Mouse (Mus musculus) monocyte, adult 2 months (primary cell): ENCODE data around the gene Kdf1.

Experiments
- DNase-seq, 2 experiments: peaks; one replicate each; pipeline ENCODE4 v3.0.0; 2022; ENCODE audit warnings: low spot score in 2 of 2, low read depth in 1 of 2

Gene Kdf1

GRCm38 (mm10) chr4:133552768-133553447, 34.1 kb downstream of the Kdf1 start, which contains the start of gene Nr0b2:
TSS of gene Nr0b2 (plus strand) at chr4:133553376.
- DNase-seq = peak in 1 of 2 experiments; percentile 19

DNA sequence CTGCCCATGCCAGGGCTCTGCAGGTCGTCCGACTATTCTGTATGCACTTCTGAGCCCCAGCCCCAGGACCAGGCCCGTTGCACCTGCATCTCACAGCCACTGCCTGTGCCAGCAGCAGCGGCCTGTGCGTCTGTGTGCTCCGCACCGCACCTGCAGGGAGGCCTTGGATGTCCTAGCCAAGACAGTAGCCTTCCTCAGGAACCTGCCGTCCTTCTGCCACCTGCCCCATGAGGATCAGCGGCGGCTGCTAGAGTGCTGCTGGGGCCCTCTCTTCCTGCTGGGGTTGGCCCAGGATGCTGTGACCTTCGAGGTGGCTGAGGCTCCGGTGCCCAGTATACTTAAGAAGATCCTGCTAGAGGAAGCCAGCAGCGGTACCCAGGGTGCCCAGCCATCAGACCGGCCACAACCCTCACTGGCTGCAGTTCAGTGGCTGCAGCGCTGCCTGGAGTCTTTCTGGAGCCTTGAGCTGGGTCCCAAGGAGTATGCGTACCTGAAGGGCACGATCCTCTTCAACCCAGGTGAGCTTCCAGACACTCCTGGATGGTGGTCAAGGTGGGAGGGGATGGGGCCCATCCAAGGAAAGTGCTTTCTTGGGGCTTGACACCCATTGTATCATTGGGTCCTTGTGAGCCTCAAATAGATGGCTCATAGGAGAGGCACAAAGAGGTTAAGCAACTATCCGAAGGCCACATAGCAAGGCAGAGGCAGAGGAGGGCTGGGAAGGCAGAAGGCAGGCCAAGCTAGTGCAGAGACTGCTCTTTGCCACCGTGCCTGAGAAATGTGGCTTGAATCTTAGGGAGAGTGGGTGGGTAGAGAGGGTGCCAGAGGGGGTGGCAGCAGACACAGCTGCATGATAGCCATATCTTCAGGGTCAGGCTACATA, 34.9 kb downstream of the Kdf1 start:
- no peak for DNase-seq

DNA sequence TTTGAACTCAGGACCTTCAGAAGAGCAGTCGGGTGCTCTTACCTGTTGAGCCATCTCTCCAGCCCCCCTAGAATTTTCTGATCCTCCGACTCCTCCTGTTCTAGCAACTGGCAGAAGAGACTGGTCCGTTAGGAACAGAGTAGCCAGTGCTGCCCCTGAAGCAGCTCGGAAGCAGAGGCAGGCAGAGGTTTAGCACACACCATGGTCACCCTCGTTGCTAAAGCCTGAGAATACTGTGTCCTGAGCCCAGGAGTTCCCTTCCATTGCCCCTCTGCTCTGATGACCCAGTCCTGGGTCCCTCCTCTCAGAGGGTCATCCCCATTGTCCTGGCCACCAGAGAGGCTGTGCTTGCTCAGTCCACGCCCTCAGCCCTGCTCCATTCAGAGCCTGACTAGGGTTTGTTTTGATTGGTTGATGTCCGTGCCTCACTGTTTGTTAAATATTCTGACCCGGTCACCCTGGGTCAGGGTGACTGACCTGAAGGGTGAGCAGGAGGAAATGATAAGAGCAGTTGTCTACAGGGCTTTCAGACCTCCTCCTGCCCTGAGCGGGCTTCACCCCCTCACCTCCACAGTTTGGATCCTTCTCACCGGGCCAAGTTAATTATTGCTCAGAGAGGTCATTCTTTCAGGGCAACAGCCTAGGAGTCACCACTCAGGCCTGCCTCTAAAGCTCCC, 38.4 kb downstream of the Kdf1 start:
- no peak for DNase-seq

DNA sequence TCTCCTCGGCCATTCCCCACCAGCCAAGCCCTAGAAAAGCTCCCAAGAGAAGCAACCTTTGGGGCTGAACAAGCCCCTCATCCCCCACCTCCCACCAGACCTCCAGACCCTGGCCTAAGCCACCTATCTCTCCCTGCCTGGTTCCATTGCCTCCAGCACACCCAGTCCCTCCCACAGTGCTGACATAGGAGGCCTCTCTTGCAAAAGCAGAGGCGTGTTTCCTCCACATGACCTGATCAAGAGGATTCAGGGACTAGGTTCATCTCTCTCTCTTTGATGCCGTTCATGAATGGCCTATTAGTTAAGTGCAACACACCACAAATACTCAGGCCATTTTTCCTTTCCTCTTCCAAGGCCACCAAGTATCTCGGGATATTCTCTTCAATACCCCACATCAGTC, 41.1 kb downstream of the Kdf1 start:
- DNase-seq = no peak

DNA sequence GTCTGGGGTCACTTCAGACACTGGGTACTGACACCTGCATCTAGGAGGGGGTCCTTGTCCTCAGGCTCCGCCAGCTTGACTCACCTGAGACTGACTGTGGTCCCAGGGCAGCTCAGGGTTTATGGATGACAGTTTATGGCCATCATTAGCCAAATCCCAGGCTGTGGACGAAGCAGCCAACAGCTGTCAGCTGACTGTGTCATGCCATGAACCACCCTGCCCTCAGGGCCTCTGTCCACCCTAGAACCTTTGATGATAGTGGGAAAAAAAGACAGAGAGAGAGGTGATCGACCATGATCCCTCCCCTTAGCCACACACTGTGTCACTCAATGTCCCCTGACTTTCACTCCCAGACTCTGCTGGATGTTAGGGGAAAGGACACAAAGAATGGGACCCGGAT, 42.9 kb downstream of the Kdf1 start:
- no peak for DNase-seq

GRCm38 (mm10) chr4:133563123-133563571, 44.4 kb downstream of the Kdf1 start:
- no peak for DNase-seq

DNA sequence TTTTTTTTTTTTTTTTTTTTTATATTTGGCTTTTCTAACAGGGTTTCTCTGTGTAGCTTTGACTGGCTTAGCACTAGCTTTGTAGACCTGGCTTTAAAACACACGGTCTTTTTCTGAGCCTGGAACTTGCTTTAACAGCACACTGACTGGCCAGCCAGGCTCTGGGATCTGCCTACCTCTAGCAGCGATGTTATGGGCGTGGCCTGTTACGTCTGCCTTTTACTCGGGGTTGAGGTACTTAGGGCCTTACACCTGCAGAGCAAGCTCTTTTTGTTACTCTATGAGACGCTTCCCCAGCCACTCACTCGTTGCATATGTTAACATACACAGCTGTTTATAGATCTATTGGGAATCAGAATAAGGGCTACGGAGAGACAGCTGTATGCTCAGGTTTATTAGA, 48.5 kb downstream of the Kdf1 start:
- DNase-seq = no peak

- DNase-seq = no peak
Observed at GRCm38 (mm10) chr4:133569291-133570065, 50.7 kb downstream of the Kdf1 start.

- no peak for DNase-seq
Observed at GRCm38 (mm10) chr4:133570066-133570466, 51.3 kb downstream of the Kdf1 start.

DNA sequence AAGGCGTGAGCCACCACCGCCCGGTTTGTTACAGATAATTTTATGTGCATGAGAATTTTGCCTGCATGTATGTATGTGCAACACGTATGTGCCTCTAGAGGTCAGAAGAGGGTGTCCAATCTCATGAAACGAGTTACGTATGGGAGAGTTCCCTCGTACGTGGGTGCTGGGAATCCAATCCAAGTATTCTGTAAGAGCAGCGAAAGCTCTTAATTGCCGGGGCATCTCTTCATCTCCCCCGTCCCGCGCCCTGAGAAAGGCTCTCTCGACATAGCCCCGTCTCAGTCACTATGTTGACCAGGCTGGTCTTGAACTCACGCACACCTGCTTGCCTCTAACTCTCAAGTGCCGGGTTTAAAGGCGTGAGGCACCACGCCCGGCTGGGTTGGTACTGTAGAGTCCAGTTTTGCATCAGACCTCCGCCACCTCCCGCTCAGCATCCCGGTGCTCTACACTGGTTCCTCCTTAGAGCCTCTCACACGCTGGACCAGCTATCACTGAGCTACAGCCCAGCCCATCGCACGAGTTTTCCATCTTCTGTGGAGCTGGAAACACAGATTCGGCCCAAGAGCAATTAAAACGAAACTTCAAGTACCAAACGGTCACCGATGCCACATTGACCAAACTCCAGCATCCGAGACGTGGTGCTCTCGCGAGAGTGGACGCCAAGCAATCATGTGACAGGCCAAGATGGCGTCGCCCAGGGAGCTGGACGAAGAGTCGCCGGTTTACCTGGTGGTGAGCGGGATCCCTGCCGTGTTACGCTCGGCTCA, 55.5 kb downstream of the Kdf1 start, which contains the start of gene Gpatch3:
TSS of gene Gpatch3 (plus strand) at position 676 of the 773 bp plus-strand sequence.
- DNase-seq = peak; percentile 71 to 85

DNA sequence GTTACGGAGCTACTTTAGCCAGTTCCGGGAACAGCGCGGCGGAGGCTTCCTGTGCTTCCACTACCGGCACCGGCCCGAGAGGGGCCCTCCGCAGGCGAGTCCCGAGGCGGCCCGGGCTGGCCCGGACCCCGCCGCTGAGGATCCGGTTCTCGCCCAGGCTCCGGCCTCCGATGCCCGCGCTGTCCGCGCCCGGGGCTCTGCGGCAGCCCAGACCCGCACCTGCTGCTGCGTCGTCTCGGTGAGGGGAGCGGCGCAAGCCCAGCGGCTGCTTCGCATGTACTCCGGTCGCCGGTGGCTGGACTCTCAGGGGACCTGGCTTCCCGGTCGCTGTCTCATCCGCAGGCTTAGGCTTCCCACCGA, 56.1 kb downstream of the Kdf1 start:
- no peak for DNase-seq

DNA sequence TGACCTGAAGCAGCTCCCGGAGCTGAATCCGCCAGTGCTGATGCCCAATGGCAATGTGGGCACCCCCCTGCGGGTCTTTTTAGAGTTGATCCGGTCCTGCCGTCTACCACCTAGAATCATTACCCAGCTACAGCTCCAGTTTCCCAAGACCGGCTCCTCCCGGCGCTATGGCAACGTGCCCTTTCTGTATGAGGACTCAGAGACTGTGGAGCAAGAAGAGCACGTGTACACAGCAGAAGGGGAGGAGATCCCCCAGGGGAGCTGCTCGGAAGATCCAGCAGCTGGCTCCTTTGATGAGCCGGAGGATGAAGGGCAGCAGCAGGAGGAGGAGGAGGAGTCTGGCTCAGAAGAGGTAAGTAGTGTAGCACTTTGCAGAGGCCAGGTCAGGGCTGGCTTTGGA, 59.2 kb downstream of the Kdf1 start:
- DNase-seq = no peak
